Mouse (Mus musculus): Measurements from ENCODE around the gene Tbk1.

Gene Tbk1

DNA sequence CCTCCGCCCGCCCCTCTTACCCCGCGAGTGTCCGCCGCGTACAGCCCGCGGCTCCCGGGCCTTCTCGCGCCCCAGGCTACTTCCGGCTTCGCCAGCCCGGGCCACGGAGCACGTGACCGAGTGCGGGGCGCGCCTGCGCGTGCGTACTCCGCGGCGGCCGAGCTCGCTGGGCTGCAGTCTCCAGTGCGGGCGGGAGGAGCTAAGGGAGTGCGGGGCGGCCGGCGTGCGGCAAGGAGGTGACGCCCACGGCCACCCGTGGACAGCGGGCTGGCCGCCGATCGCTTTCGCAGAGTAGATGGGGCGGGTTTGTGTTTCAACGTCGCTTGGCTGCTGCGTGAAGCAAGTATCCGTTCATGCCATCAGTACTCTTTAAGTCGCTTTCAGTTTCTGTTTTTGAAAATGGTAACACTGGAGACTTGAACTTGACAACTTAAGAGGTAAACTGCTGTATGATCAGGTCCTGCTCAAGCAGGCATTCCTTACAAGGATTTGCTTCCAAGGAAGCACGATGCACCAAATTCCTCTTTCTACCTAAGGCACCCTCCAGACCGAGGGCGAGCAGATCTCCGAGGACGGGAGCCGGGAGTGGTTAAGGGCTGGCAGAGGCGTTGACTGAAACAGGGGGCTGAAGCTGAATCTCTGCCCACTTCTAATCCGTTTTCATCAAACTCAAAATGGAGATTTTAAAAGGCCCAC, at the start of gene Tbk1:
Gene Tbk1 (minus strand): TSS at position 113 of the 696 bp plus-strand sequence.
- DNase-seq: peak; percentile 93 to 97

DNA sequence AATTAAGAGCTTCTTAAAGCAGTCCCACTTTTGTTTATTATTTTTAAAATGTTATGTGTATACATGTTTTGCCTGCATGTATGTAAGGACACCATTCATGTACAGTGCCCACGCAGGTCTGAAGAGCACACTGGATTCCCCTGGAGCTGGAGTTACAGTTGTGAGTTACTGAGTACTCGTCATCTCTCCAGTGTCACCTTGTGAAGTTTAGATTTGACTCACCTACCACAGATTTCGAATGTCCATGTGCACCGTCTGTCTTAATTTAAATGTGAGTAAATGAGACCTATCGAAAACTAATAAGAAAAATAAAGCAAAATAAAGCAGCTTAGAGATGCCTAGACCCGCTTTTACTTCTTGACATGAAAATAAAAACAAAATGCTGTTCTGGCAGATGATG, 49.7 kb upstream of the Tbk1 start:
- no peak for DNase-seq

DNA sequence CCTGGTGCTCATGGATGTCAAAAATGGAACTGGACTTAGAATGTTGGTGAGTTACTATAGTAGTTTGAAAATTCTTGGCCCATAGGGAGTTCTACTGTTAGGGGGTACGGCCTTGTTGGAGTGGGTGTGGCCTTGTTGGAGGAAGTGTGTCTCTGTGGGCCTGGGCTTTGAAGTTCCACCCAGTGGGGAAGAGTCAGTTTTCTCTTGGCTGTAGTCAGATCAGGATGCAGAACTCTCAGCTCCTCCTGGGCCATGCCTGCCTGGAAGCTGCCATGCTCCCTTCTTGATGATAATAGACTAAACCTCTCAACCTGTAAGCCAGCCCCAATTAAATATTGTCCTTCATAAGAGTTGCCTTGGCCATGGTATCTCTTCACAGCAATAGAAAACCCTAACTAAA, 47.6 kb upstream of the Tbk1 start:
- no peak for DNase-seq

DNA sequence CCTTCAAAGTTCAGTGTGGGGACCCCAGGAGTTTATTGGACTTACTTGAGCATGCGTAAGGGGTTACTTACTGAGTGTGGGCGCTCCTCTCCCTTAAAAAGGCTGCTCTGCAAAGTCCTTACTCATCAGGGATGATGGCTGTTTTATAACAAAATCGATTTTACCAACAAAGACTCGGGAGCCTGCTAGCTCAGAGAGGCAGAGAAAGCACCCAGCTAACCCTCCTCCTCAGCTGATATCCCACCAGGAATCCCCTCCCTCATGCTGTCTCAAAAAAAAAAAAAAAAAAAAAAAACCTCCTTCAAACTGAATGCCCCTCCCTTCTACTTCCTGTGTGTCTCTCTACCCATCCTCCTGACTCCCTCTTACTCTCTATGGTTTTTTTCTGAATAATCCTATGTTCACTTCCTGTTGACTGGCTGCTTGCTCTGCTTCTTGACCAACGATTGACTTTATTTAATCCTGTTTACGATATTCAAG, 42.0 kb upstream of the Tbk1 start:
- no peak for DNase-seq

DNA sequence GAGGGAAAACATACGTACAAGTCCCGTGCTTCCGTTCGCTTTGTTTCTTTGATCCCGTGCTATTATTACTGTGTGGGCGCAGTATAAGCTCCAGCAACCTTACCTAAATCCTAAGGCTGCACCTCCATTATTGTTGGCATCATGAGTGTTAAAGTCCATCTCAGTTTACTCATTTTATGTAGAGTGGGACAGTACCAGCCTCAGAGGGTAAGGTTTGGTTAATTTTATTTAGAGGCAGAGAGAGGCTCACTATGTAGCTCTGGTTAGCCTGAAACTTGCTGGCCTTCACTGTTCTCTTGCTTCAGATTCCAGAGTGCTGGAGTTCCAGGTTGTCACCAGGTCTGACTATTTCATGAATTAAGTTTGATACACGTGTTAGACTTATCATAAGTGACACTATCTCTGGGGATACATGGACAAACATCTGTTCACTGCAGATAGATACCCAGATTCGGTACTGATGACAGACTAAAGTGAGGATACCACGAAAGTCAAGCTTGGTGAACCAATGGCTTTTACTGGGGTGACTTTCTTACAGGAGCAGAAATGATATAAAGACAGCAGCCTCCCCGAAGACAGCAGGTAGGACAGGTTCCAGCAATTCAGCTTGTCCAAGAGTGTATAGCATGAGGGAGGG, 40.7 kb upstream of the Tbk1 start:
- no peak for DNase-seq

DNA sequence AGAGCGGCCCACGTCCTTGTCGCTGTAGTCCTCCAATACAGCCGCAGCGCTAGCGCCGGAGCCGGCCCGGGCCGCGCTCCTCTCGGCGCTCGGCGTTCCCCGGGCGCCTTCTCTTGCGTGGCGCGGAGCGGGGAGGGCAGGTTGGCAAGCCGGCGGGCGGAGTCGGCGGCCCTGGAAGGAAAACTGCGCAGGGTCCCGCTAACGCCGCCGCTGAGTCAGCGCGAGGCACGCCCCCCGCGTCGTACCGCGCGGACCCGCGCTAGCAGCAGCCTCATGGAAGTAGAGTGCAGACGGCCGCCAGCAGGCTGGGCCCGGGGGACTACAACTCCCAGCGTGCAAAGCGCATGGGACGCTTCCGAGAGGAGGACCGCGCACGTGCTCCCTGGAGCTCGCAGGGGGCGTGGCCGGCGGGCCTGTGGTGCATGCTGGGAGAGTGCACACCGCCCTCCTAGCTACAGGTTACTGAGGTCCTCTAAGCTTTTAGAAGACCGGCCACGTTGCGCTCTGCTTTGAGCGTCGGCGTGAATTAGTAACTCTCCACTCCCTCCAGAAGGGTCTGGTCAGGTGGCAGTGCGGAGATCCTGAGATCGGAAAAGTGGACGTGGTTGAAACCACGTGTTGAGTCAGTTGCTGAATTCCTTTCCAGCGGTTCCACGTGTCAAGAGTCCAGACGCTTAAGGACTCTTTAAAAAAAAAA, 39.7 kb upstream of the Tbk1 start, which contains the start of gene Xpot:
Gene Xpot (minus strand): TSS at position 147 of the 697 bp plus-strand sequence.
- DNase-seq: peak; percentile 99

DNA sequence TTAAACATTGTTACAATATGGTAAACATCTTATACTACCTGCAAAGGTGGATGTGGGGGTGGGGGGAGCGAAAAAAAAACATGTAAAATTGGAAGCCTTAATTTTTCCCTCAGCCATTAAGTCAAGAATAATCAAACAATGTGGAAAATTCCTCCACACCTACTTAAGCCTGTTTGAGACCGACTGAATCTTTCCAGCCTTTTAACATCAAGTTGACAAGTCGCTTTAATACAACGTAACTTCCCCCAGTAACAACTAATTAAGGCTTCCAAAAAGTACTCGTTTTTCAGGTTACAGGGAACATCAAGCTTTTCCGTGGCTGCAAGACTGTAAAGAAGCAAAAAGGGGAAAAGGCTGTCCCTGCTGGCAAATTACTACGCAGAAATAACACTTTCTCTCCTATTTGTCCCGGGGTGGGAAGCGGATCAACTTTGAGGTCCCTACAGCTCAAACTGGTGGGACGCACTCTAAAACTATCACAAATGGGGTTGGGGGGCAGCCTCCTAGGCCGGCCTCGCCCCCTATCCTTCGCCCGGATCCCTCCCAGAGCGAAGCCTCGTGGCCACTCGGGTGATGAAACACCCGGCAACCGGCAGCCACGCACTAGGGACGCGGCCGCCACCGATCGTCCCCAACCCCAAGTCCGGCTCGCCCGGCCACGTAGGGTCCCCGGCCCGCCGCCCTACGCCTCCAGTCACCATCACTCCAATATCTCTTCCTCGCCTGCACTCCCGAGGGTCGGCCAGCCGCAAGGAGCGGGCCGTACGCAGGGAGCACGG, 39.0 kb upstream of the Tbk1 start:
- no peak for DNase-seq

DNA sequence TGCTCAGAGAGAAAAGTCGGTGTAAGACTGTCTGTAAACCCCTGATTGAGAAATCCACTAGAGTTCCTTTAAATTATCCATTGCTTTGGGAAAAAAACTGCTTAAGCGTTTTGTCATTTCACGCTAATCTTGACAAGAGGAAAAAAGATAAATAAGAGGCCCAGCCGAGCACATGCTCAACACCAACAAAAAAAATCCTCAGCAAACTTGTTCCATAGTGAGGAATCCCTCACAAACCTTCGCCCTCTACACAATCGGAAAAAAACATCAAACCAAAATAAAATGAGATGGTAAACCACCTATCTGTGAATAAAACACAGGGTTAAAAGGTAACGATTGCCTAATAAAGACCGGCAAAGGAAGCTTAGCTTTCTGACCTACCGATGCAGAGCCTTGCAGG, 38.4 kb upstream of the Tbk1 start:
- DNase-seq: no peak

DNA sequence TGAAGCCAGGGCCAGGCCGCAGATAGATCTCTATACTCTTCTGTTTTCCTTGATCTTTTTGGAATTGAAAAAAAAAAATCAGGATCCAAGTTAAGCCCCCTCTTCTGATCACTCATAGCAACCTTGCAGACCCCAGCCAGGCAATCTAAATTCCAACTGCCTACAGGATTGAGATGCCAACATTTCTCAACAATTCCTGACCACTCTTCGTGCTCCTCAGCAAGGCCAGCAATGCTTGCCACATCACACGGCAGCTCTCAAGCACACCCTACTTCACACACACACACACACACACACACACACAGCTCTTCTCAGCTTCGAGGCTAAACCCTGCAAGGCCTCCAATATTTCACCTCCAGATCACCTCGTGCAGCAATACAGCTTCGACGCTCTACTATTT, 37.1 kb upstream of the Tbk1 start:
- no peak for DNase-seq

DNA sequence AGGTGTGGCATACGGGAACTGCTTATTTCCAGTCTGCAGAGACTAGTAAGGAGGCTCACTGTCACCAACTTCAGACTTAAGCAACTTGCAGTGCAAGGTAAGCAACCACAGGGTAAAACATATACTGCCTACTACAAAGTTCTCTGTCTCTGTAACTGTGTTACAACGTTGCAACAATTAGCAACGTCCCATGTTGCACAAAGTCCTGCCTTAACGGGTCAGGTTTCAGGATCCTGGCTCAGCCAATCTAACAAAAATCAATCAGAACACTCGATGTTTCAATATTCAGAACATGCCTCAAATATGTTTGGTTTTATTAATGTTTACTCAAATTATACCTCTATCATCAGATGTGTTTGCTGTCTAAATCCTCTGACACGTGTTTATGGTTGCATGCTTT, 35.8 kb upstream of the Tbk1 start:
- DNase-seq: no peak

DNA sequence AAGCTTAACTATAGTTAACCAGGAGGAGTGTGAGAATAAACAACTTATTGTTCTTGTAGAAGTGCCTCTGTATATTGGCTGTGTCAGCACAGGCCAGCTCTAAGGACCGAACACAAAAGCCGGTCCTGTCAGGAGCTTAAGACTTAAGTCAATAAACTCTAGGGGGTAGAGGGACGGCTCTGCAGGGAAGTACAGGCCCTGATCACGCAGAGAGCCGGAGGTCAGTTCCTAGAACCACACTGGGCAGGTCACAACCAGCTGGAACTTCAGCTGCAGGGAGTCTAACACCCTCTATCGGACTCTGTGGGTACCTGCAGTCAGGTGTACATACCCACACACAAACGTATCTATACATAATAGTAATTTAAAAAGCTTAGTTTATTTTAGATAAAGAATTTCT, 29.3 kb upstream of the Tbk1 start:
- DNase-seq: no peak

DNA sequence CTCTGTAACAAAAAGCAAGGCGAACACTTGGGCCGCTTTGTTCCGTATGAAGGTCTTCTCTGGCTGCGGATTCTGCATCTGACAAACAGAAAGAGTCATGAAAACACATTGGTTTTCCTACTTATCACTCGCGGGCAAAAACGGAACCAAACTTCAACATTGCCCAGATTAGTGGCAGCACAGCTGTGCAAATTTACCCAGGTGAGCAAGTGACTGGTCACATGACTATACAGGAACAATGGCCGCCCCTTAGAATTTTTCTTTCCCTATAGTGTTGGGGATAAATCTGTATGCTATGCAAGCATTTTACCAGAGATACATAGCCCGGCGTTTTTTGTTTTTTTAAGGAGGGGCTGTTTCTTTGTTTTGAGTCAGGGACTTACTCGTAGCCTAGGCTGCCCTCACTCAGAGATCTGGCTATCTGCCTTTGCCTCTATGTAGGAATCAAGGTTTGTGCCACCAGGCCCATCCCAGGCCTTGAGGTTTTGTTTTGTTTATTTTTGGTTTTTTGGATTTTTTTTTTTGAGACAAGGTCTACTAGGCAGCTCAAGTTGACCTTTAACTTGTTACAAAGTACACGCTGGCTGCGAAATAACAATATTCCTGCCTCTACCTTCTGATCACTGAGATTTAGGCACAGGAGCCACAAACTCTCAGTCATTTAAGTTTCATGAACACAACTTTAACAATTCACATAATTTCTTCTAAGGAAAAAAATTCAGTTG, 28.7 kb upstream of the Tbk1 start:
- no peak for DNase-seq

DNA sequence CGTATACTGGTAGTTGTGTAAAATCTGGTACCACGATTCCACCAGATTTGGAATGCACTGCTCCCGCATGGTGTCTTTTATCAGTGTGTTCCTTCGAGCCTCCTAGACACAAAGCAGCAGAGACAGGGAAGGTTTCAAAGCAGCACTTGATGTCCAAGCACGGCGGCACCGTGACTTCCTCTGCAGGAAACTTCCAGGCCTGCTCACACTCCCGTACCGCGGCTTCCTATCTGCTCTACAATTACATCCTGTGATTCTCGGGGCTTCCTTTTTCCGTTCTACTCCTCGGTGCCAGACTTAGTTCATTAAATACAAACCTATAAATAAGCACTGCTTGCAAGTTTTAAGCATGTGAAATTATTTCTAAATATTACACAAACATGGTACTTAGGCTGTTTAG, 27.0 kb upstream of the Tbk1 start:
- DNase-seq: peak; percentile 57 to 76

DNA sequence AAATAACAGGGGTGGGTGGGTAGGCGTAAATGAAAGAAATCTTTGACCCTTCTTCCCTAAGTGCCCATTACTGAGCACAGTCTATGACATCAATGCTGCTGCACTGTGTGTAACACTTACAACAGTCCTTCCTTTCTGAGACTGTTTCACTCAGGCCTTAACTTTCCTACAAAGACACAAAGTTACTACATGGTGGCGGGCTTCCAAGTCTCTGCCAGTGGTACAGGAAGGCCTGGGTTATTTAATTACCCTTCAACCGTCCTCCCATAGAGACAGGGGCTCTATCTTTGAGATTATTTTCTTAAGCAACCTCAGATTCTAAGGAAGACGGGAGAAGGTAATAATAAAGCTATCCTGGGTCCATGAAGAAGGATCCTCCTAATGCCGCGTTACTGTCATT, 25.9 kb upstream of the Tbk1 start:
- DNase-seq: no peak

DNA sequence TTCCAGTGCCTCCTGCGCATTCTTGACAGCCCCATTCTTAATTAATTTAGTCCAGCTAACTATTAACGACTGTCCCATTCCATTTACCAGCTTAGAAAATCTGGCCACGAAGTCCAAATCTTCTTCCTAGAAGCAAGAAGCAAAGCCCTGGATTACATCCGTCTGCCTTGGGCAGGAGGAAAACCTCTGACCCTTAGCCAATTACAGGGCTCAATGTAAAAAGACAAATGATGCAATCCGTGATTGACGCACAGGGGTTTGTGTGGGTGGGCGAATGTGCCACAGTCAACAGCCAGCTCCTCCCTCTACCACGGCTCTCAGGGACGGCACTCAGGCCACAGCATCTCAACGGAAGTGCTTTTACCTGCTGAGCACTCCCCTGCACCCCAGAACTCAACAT, 25.0 kb upstream of the Tbk1 start:
- DNase-seq: no peak

DNA sequence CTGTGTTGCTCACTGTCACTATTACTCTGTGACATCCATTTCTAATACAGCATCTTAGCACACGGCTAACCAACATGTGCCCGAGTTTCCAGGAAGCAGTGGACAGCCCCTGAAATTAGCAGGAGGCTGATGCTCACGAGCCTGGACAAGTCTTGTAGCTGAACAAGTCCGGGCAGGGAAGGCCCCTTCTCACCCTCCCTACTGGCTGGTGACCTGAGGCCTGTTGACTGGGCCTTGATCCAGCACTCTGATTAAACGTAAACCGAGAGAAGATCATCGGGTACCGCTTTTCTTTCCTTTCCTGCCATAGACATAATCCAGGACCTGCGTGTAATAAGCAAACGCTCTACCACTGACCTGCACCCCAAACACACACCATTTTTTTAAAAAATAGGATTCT, 21.6 kb upstream of the Tbk1 start:
- DNase-seq: peak in 1 of 2 experiments; percentile 27

DNA sequence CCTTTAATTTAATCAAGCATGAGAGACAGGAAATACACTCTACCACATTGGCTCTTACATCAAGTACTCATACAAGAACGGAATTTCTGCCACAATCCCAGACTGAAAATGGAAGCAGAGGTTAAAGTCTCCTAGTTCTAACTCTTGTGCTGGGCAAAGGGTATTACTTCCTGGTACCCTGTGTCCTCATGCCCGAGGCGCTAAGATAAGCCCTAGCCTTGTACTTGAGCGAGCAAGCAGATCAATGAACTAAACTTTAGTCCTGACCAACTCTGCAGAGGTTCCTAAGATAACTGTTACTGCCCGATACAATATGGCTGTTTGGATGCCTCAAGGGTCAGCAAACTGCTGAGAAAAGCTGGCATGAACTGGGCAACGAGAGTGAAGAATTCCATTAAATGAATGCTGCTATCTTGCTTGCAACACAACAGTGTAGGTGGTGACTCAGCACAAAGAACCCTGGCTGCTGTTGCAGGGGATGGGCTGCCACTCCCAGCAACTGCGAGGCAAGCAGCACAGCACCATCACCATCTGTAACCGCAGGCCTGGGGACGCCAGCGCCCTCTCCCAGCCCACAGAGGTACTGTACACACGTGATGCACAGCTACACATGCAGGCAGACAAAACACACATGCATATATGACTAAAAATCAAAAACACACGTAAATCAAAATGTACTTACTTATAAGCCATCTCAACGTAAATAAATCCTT, 18.2 kb upstream of the Tbk1 start:
- no peak for DNase-seq

DNA sequence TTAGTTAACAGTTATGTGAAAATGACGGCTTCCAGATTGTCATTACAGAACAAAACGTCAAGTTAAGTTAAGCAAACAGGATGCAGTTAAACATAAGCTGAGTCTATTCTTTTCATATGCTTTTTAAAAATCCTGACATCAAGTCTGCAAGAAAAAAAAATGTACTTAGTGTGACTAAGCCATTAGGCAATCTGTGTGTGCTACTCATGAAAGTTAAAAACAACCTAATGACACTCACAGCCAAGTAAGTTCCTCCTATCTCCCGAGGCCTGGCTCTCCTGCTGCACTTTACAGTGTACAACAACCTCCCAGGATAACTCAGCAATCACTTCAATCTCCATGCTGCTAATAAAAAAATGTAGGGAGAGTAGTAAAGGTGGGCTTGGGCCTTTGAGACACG, 17.0 kb upstream of the Tbk1 start:
- DNase-seq: no peak

DNA sequence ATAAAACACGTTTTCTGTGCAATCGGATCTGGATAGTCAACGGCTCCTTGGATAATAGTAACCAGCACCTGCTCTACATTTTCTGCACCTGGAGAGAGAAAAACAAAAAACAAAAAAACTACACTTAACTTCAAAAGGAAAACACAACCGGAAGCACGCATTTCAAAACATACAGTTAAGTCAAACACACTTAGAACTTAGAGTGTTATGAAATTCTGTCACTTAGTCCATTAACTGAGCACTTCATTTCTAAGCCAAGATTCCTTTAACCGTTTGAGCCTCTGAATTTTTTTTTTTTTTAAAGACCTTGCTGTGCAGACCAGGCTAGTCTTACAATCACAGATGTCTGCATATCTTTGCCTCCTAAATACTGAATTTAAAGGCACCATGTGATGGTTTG, 14.7 kb upstream of the Tbk1 start:
- no peak for DNase-seq

DNA sequence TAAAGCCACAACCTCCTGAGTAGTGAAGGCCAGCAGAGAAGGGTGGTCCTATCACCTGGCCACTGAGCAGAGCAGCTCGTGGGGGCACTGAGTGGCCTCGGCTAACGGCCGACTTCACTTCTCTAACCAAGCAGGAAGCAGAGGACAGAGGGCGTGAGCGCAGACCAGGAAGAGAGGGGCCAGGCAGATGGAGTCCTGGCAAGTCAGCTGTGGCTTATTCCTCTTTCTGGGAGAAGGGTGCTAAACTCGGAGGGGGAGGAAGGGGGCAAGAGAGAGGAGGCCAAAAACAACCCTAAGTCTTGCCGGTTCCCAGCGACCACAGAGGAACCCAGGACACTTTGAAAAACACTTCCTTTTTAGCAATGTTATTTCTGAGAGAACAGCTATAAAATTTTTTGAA, 10.0 kb upstream of the Tbk1 start:
- no peak for DNase-seq

DNA sequence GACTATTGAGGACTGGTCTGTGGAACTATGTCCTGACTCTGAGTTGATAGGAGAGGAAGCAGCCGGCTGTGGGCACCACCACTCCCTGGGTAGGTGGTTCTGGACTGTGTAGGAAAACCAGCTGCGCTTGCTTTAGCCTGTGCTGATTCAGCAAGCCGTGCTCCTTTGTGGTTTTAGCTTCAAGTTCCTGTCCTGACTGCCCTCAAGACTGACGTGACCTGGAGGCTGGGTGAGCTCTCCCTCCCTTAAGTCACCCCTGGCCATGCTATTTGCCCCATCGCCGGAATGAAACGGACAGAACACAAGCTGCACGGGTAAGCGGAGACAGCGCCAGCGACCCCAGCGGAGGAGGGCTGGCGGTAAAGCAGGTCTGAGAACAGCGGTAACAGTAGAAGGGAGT, 4.5 kb upstream of the Tbk1 start:
- peak; percentile 28 to 54 for DNase-seq

DNA sequence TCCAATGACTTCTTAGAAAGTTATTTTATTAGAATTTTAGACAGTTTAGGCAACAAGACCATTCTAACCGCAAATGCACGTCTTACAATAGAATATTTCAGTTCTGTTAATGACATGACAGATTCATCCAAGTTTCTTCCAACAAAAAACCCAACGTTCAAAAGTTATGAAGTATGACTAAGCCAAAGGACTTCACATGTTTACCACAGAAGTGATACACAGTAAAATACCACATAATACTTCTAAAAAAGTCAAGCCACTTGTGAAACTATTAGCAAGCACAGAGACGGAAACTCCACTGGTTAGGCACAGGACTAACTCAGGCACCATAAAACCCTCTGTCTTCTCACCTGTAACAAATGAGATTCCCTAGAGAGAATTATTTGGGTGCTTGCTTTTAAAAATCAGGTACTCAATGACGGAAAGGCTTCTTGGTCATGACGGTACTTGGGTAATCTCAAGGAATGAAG, 819 bp upstream of the Tbk1 start:
- DNase-seq: no peak

Measured in kidney, postnatal 25 days (tissue).